Mouse (Mus musculus): ENCODE data around the gene Mamld1. TPM values are rescaled to one million over a fixed set of nuclear protein-coding genes. Genes with fewer than 3 reads are reported as not detected.
"Not testable (repeated sequence)": the region's sequence is repeated elsewhere in the genome, so short reads cannot be mapped to it uniquely, and the experiment has no call there.

The Mamld1 gene
- polyA plus RNA-seq (2015; fragmentation: Nextera tagmentation; extraction: Ambion mirVana) = 5.8 and 6.0 TPM in 2 replicates

- H3K9me3 ChIP-seq (replicated peaks; ENCODE audit: control insufficient read depth, low read length, poor library complexity, severe bottlenecking) = no peaks in the 10 kb centered on the region
- 20% methylated on average over 42 of the region's 50 CpGs for WGBS
- H3K4me1 ChIP-seq (ENCODE audit: control insufficient read depth, insufficient read depth, low read length) = 0 out of 2 replicates have a peak, but pooled peaks cover 3% of the 10 kb centered on the region
- peak within 1 kb of the TSS; percentile 57 for H3K4me3 ChIP-seq (ENCODE audit: low read depth, low read length)
- H3K36me3 ChIP-seq (ENCODE audit: control insufficient read depth, insufficient read depth, low read length) = no peaks in the 10 kb centered on the region
- peak within 1 kb of the TSS; percentile 69 for H3K4me2 ChIP-seq (ENCODE audit: low read length)
- peak; percentile 88 for ATAC-seq
- H3K9ac ChIP-seq (ENCODE audit: low read depth, low read length) = peak within 1 kb of the TSS; percentile 69
- H3K27me3 ChIP-seq (ENCODE audit: control insufficient read depth, insufficient read depth, low read depth, low read length) = no peaks in the 10 kb centered on the region
- peak within 1 kb of the TSS; percentile 78 for H3K27ac ChIP-seq (ENCODE audit: low read length)
Observed at GRCm38 (mm10) chrX:71049864-71050576, at the start of gene Mamld1. Gene Mamld1, plus strand, starts transcription at chrX:71050256.

- ATAC-seq = no peak
- no peak overlapping the region for H3K4me2 ChIP-seq (ENCODE audit: low read length)
- no peak overlapping the region for H3K9ac ChIP-seq (ENCODE audit: low read depth, low read length)
- no peaks in the 10 kb centered on the region for H3K4me1 ChIP-seq (ENCODE audit: control insufficient read depth, insufficient read depth, low read length)
- no peak overlapping the region for H3K4me3 ChIP-seq (ENCODE audit: low read depth, low read length)
- H3K27ac ChIP-seq (ENCODE audit: low read length) = no peak overlapping the region
- no peaks in the 10 kb centered on the region for H3K27me3 ChIP-seq (ENCODE audit: control insufficient read depth, insufficient read depth, low read depth, low read length)
- H3K36me3 ChIP-seq (ENCODE audit: control insufficient read depth, insufficient read depth, low read length) = no peaks in the 10 kb centered on the region
- no peaks in the 10 kb centered on the region for H3K9me3 ChIP-seq (replicated peaks; ENCODE audit: control insufficient read depth, low read length, poor library complexity, severe bottlenecking)
Observed at GRCm38 (mm10) chrX:71024718-71025117, 25.3 kb upstream of the Mamld1 start.

- Histone ChIP-seq H3K27me3 (ENCODE audit: control insufficient read depth, insufficient read depth, low read depth, low read length) (no peaks in the 10 kb centered on the region), H3K36me3 (ENCODE audit: control insufficient read depth, insufficient read depth, low read length) (no peaks in the 10 kb centered on the region), H3K27ac (ENCODE audit: low read length) (no peak overlapping the region), H3K4me3 (ENCODE audit: low read depth, low read length) (no peak overlapping the region), H3K9ac (ENCODE audit: low read depth, low read length) (no peak overlapping the region), H3K9me3 (replicated peaks; ENCODE audit: control insufficient read depth, low read length, poor library complexity, severe bottlenecking) (no peaks in the 10 kb centered on the region), H3K4me1 (ENCODE audit: control insufficient read depth, insufficient read depth, low read length) (no peaks in the 10 kb centered on the region), H3K4me2 (ENCODE audit: low read length) (no peak overlapping the region)
- WGBS = 80% methylated on average over 4 of the region's 4 CpGs
- no peak for ATAC-seq
Observed at GRCm38 (mm10) chrX:71028007-71028406, 22.0 kb upstream of the Mamld1 start.

- H3K36me3 ChIP-seq (ENCODE audit: control insufficient read depth, insufficient read depth, low read length); H3K27ac ChIP-seq (ENCODE audit: low read length); H3K9me3 ChIP-seq (replicated peaks; ENCODE audit: control insufficient read depth, low read length, poor library complexity, severe bottlenecking); H3K4me1 ChIP-seq (ENCODE audit: control insufficient read depth, insufficient read depth, low read length); H3K4me2 ChIP-seq (ENCODE audit: low read length); H3K9ac ChIP-seq (ENCODE audit: low read depth, low read length); H3K27me3 ChIP-seq (ENCODE audit: control insufficient read depth, insufficient read depth, low read depth, low read length); ATAC-seq; H3K4me3 ChIP-seq (ENCODE audit: low read depth, low read length): not testable (repeated sequence)
- WGBS = 97% methylated on average over 1 of the region's 1 CpGs
Observed at GRCm38 (mm10) chrX:71028976-71029375, 21.1 kb upstream of the Mamld1 start.

GRCm38 (mm10) chrX:71050677-71051311 is 738 bp downstream of the Mamld1 start:
- H3K4me2 ChIP-seq (ENCODE audit: low read length) = peak overlapping the region; percentile 69
- H3K4me1 ChIP-seq (ENCODE audit: control insufficient read depth, insufficient read depth, low read length) = 0 out of 2 replicates have a peak, but pooled peaks cover 3% of the 10 kb centered on the region
- H3K9ac ChIP-seq (ENCODE audit: low read depth, low read length) = peak overlapping the region; percentile 69
- peak; percentile 47 for ATAC-seq
- H3K9me3 ChIP-seq (replicated peaks; ENCODE audit: control insufficient read depth, low read length, poor library complexity, severe bottlenecking) = no peaks in the 10 kb centered on the region
- H3K27ac ChIP-seq (ENCODE audit: low read length) = peak overlapping the region; percentile 78
- H3K4me3 ChIP-seq (ENCODE audit: low read depth, low read length) = peak overlapping the region; percentile 57
- no peaks in the 10 kb centered on the region for H3K36me3 ChIP-seq (ENCODE audit: control insufficient read depth, insufficient read depth, low read length)
- WGBS = 15% methylated on average over 23 of the region's 26 CpGs
- no peaks in the 10 kb centered on the region for H3K27me3 ChIP-seq (ENCODE audit: control insufficient read depth, insufficient read depth, low read depth, low read length)

- Histone ChIP-seq H3K9me3 (replicated peaks; ENCODE audit: control insufficient read depth, low read length, poor library complexity, severe bottlenecking) (no peaks in the 10 kb centered on the region), H3K9ac (ENCODE audit: low read depth, low read length) (peak overlapping the region; percentile 69), H3K27ac (ENCODE audit: low read length) (peak overlapping the region; percentile 78), H3K36me3 (ENCODE audit: control insufficient read depth, insufficient read depth, low read length) (no peaks in the 10 kb centered on the region), H3K4me2 (ENCODE audit: low read length) (peak overlapping the region; percentile 69), H3K4me1 (ENCODE audit: control insufficient read depth, insufficient read depth, low read length) (0 out of 2 replicates have a peak, but pooled peaks cover 3% of the 10 kb centered on the region), H3K4me3 (ENCODE audit: low read depth, low read length) (peak overlapping the region; percentile 57), H3K27me3 (ENCODE audit: control insufficient read depth, insufficient read depth, low read depth, low read length) (no peaks in the 10 kb centered on the region)
- peak; percentile 66 for ATAC-seq
- 24% methylated on average over 26 of the region's 30 CpGs for WGBS
Observed at GRCm38 (mm10) chrX:71051361-71052114, 1.5 kb downstream of the Mamld1 start.

- no peaks in the 10 kb centered on the region for H3K9me3 ChIP-seq (replicated peaks; ENCODE audit: control insufficient read depth, low read length, poor library complexity, severe bottlenecking)
- H3K36me3 ChIP-seq (ENCODE audit: control insufficient read depth, insufficient read depth, low read length) = no peaks in the 10 kb centered on the region
- 20% methylated on average over 15 of the region's 19 CpGs for WGBS
- H3K9ac ChIP-seq (ENCODE audit: low read depth, low read length) = peak overlapping the region; percentile 69
- 0 out of 2 replicates have a peak, but pooled peaks cover 3% of the 10 kb centered on the region for H3K4me1 ChIP-seq (ENCODE audit: control insufficient read depth, insufficient read depth, low read length)
- peak overlapping the region; percentile 57 for H3K4me3 ChIP-seq (ENCODE audit: low read depth, low read length)
- H3K4me2 ChIP-seq (ENCODE audit: low read length) = peak overlapping the region; percentile 69
- H3K27ac ChIP-seq (ENCODE audit: low read length) = peak overlapping the region; percentile 78
- no peaks in the 10 kb centered on the region for H3K27me3 ChIP-seq (ENCODE audit: control insufficient read depth, insufficient read depth, low read depth, low read length)
- ATAC-seq = peak; percentile 69
Observed at GRCm38 (mm10) chrX:71052115-71052478, 2.0 kb downstream of the Mamld1 start.

GRCm38 (mm10) chrX:71052481-71053216 is 2.6 kb downstream of the Mamld1 start:
- no peaks in the 10 kb centered on the region for H3K9me3 ChIP-seq (replicated peaks; ENCODE audit: control insufficient read depth, low read length, poor library complexity, severe bottlenecking)
- peak overlapping the region; percentile 78; the same call in 1 of the 2 replicates for H3K27ac ChIP-seq (ENCODE audit: low read length)
- 21% methylated on average over 7 of the region's 8 CpGs for WGBS
- no peaks in the 10 kb centered on the region for H3K27me3 ChIP-seq (ENCODE audit: control insufficient read depth, insufficient read depth, low read depth, low read length)
- peak overlapping the region; percentile 57 for H3K4me3 ChIP-seq (ENCODE audit: low read depth, low read length)
- no peak overlapping the region for H3K9ac ChIP-seq (ENCODE audit: low read depth, low read length)
- peak overlapping the region; percentile 69 for H3K4me2 ChIP-seq (ENCODE audit: low read length)
- 0 out of 2 replicates have a peak, but pooled peaks cover 3% of the 10 kb centered on the region for H3K4me1 ChIP-seq (ENCODE audit: control insufficient read depth, insufficient read depth, low read length)
- peak; percentile 41 for ATAC-seq
- H3K36me3 ChIP-seq (ENCODE audit: control insufficient read depth, insufficient read depth, low read length) = no peaks in the 10 kb centered on the region

Measured in midbrain, embryonic 16.5 days (tissue).